Mouse (Mus musculus) ovary, adult 10 weeks (tissue): Measurements from ENCODE around the gene Rnf6. TPM values are rescaled to one million over a fixed set of nuclear protein-coding genes. Genes with fewer than 3 reads are reported as not detected.

ENCODE experiments used
- polyA plus RNA-seq: library from polyadenylated mRNA; stranded (reverse); fragments of 350-450 nt; fragmentation: Illumina TruSeq; extraction: RNeasy Lipid Tissue Mini Kit (QIAGEN cat#74804); gene quantifications from one replicate; pipeline ENCODE4 v1.2.3, GENCODE M21; 2014

The Rnf6 gene
- polyA plus RNA-seq: 58.0 TPM

GRCm38 (mm10) chr5:146220879-146221714 is at the start of gene Rnf6:
Gene Rnf6 (minus strand): TSS chr5:146221555.

GRCm38 (mm10) chr5:146230864-146231654 is 9.7 kb upstream of the Rnf6 start, which contains the start of gene Cdk8:
Gene Cdk8 (plus strand): TSS chr5:146231230.

GRCm38 (mm10) chr5:146185204-146185603 is 36.2 kb downstream of the Rnf6 start, which contains the start of gene 1700001J03Rik:
Gene 1700001J03Rik (minus strand): TSS chr5:146185304.

GRCm38 (mm10) chr5:146170621-146171020 is 50.7 kb downstream of the Rnf6 start, which contains the start of gene Gm6309:
Gene Gm6309 (minus strand): TSS chr5:146170721.

GRCm38 (mm10) chr5:146160439-146160838 is 60.9 kb downstream of the Rnf6 start, which contains the start of gene Gm5565:
Gene Gm5565 (minus strand): TSS chr5:146160539.

Other genes with a start within 250 kb of the Rnf6 start
- not detected for gene Cyp3a25, start 211.9 kb downstream of the Rnf6 start, polyA plus RNA-seq
- gene Cyp3a59, start 142.3 kb downstream of the Rnf6 start, polyA plus RNA-seq: not detected
- gene Gm5565, start 61.0 kb downstream of the Rnf6 start, polyA plus RNA-seq: not detected
- gene Gm6309, start 50.8 kb downstream of the Rnf6 start, polyA plus RNA-seq: not detected
- not detected for gene 1700001J03Rik, start 36.3 kb downstream of the Rnf6 start, polyA plus RNA-seq
- 66.6 TPM for gene Cdk8, start 9.7 kb upstream of the Rnf6 start, polyA plus RNA-seq
- gene Wasf3, start 163.4 kb upstream of the Rnf6 start, polyA plus RNA-seq: 17.8 TPM